Mouse (Mus musculus) erythroblast, embryonic 14.5 days (primary cell): ENCODE measurements around the gene Pnmal2. TPM values are rescaled to one million over a fixed set of nuclear protein-coding genes. Genes with fewer than 3 reads are reported as not detected.

ENCODE experiments used
- H3K27me3 ChIP-seq: 2 replicates; pipeline ENCODE4 v1.6.1; 2012; ENCODE audit warnings: inconsistent platforms; ENCODE audit not compliant: control insufficient read depth
- H3K36me3 ChIP-seq: 2 replicates; pipeline ENCODE4 v1.6.1; 2012; ENCODE audit warnings: mild to moderate bottlenecking, inconsistent platforms; ENCODE audit not compliant: control insufficient read depth
- H3K4me1 ChIP-seq: 2 replicates; pipeline ENCODE4 v1.6.1; 2012; ENCODE audit warnings: inconsistent platforms; ENCODE audit not compliant: control insufficient read depth
- H3K4me3 ChIP-seq: replicated peaks from 2 replicates; pipeline ENCODE3; 2012; ENCODE audit warnings: moderate library complexity, mild to moderate bottlenecking, inconsistent platforms
- H3K9me3 ChIP-seq: 2 replicates; pipeline ENCODE4 v1.6.1; 2012; ENCODE audit warnings: low read length, inconsistent platforms, mixed read lengths; ENCODE audit not compliant: control insufficient read depth
- GATA1 ChIP-seq: IDR thresholded peaks from 2 replicates; pipeline ENCODE4 v1.6.1; 2012; ENCODE audit warnings: low read length, inconsistent platforms, mixed read lengths
- TAL1 ChIP-seq: IDR thresholded peaks from 3 replicates; pipeline ENCODE4 v1.6.1; 2012; ENCODE audit warnings: low read length, inconsistent platforms, mixed read lengths
- polyA plus RNA-seq: library from polyadenylated mRNA; stranded (reverse); fragments of >175 nt; gene quantifications from 2 replicates; pipeline ENCODE4 v1.2.3, GENCODE M21; 2012

The Pnmal2 gene
- polyA plus RNA-seq, 1 experiment: not detected

DNA sequence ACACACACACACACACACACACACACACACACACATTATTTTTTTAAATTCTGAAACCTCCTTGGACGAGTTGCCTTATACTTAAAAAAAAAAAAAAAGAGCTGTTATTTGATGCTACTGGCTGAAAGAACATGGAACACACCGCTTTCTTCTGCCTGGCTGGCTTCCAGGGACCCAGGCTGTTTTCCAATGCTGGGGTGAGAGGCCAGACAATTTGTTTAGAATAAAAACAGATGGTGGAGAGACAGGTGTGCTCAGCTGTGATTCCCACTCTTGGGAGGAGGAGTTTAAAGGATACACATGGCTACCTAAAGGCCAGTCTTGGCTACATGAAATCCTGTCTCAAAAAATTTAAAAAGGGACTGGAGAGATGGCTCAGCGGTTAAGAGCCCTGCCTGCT is 43.9 kb downstream of the Pnmal2 start:
- no peak for TF ChIP-seq GATA1
- TF ChIP-seq TAL1: no peak
- no peaks in the 10 kb centered on the region; the same call in 1 of the 2 replicates for H3K27me3 ChIP-seq
- H3K9me3 ChIP-seq: no peaks in the 10 kb centered on the region
- no peaks in the 10 kb centered on the region for H3K36me3 ChIP-seq
- H3K4me3 ChIP-seq: no peak overlapping the region
- peaks cover 8% of the 10 kb centered on the region for H3K4me1 ChIP-seq

GRCm38 (mm10) chr7:16990006-16990744 is 45.7 kb downstream of the Pnmal2 start:
- TF ChIP-seq GATA1 (no peak), TAL1 (no peak)
- Histone ChIP-seq H3K4me3 (no peak overlapping the region), H3K4me1 (peaks cover 25% of the 10 kb centered on the region), H3K27me3 (peaks cover 18% of the 10 kb centered on the region), H3K36me3 (no peaks in the 10 kb centered on the region), H3K9me3 (no peaks in the 10 kb centered on the region)

DNA sequence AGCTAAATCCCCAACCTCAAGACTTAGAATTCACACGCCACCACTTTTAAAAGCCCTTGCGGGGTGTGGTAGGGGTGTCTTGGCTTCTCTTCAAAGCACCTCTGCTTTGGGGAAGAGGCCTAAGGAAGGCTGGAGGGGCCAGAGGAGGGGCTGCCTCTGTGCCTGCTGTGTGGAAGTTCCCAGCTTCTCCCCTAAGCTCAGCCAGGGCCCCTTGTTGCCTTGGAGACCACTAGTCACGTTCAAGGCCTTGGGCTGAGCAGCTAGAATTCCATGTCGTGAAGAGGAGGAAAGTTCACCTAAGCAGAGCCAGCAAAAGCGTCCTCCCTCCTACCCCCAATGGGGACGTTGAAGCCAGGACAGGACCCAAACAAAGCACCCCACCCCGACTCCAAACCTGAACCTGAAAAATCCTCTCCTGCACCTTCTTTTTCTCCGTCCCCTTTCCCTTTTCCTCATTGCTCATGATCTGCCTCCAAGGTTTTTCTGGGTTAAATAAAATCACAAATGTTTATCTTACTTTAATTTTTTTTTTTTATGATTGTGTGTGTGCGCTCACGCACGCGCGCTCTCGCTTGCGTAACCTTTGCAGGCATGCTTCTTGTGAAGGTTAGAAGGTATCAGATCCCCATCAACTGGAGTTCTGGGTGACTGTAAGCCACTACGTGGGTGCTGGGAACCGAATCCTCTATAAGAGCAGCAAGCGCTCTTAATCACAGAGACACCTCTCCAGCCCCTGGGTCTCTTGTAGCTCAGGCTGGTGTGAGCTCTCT is 47.4 kb downstream of the Pnmal2 start:
- no peak overlapping the region for H3K4me3 ChIP-seq
- H3K4me1 ChIP-seq: peaks cover 25% of the 10 kb centered on the region
- no peak for TF ChIP-seq TAL1
- TF ChIP-seq GATA1: no peak
- H3K27me3 ChIP-seq: peaks cover 22% of the 10 kb centered on the region
- H3K36me3 ChIP-seq: no peaks in the 10 kb centered on the region
- H3K9me3 ChIP-seq: no peaks in the 10 kb centered on the region

DNA sequence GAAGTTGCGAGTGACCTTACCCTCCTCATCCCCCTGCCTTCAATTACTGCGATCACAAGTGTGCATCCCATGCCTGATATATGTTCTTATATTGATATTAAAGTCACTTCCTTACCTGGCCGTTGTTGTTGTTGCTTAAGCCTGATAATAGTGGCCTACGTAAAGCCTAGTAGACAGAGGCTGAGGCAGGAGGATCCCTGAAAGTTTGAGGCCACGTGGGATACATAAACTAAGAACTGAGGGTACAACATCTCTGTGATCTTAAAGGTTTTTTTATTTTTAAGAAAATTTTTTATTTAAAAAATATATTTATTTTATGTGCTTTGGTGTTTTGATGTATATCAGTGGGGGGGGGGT is 47.9 kb downstream of the Pnmal2 start, which contains the start of gene Ccdc8:
Ccdc8 (plus strand) TSS at position 258 of the 357 bp plus-strand sequence.
- peaks cover under 1% of the 10 kb centered on the region for H3K36me3 ChIP-seq
- H3K4me1 ChIP-seq: peaks cover 25% of the 10 kb centered on the region
- no peak for TF ChIP-seq GATA1
- TF ChIP-seq TAL1: no peak
- peaks cover 22% of the 10 kb centered on the region for H3K27me3 ChIP-seq
- H3K9me3 ChIP-seq: no peaks in the 10 kb centered on the region
- H3K4me3 ChIP-seq: peak within 1 kb of the TSS; percentile 55

GRCm38 (mm10) chr7:16993651-16994399 is 49.3 kb downstream of the Pnmal2 start:
- peaks cover 34% of the 10 kb centered on the region for H3K4me1 ChIP-seq

GRCm38 (mm10) chr7:16994400-16994799 is 49.9 kb downstream of the Pnmal2 start:
- H3K27me3 ChIP-seq: peaks cover 22% of the 10 kb centered on the region
- H3K36me3 ChIP-seq: peaks cover 7% of the 10 kb centered on the region
- H3K9me3 ChIP-seq: no peaks in the 10 kb centered on the region
- peak overlapping the region; percentile 55 for H3K4me3 ChIP-seq
- H3K4me1 ChIP-seq: peaks cover 40% of the 10 kb centered on the region
- TF ChIP-seq GATA1 (no peak), TAL1 (no peak)

More at GRCm38 (mm10) chr7:16993651-16994399, 49.3 kb downstream of the Pnmal2 start:
- Histone ChIP-seq H3K27me3 (peaks cover 22% of the 10 kb centered on the region), H3K36me3 (peaks cover 7% of the 10 kb centered on the region), H3K4me3 (peak overlapping the region; percentile 55), H3K9me3 (no peaks in the 10 kb centered on the region)
- TF ChIP-seq TAL1: no peak
- no peak for TF ChIP-seq GATA1

- peaks cover 22% of the 10 kb centered on the region for H3K27me3 ChIP-seq
- no peak overlapping the region for H3K4me3 ChIP-seq
- peaks cover 43% of the 10 kb centered on the region for H3K4me1 ChIP-seq
- H3K9me3 ChIP-seq: no peaks in the 10 kb centered on the region
- H3K36me3 ChIP-seq: peaks cover 8% of the 10 kb centered on the region
- no peak for TF ChIP-seq TAL1
These were observed 50.9 kb downstream of the Pnmal2 start for GRCm38 (mm10) chr7:16995345-16995744.

Other genes with a start within 250 kb of the Pnmal2 start
- not detected in 2 replicates for gene Ceacam9, start 222.8 kb upstream of the Pnmal2 start, polyA plus RNA-seq
- 136 and 162 TPM in 2 replicates for gene Ap2s1, start 206.3 kb upstream of the Pnmal2 start, polyA plus RNA-seq
- 24.9 and 33.8 TPM in 2 replicates for gene Slc1a5, start 163.3 kb upstream of the Pnmal2 start, polyA plus RNA-seq
- 11.1 and 11.3 TPM in 2 replicates for gene Strn4, start 128.8 kb upstream of the Pnmal2 start, polyA plus RNA-seq
- gene Fkrp, start 128.0 kb upstream of the Pnmal2 start, polyA plus RNA-seq: 1.2 and 1.5 TPM in 2 replicates
- 0.61 and 0.66 TPM in 2 replicates for gene Prkd2, start 101.8 kb upstream of the Pnmal2 start, polyA plus RNA-seq
- gene Dact3, start 69.4 kb upstream of the Pnmal2 start, polyA plus RNA-seq: 0.02 TPM in 2 replicates
- not detected in 2 replicates for gene Gng8, start 52.9 kb upstream of the Pnmal2 start, polyA plus RNA-seq
- 0.01 and 0.04 TPM in 2 replicates for gene Ptgir, start 38.2 kb upstream of the Pnmal2 start, polyA plus RNA-seq
- gene Calm3, start 20.6 kb upstream of the Pnmal2 start, polyA plus RNA-seq: 185 and 208 TPM in 2 replicates
- gene Pnmal1, start 15.0 kb downstream of the Pnmal2 start, polyA plus RNA-seq: not detected in 2 replicates
- not detected in 2 replicates for gene Gm42372, start 38.4 kb downstream of the Pnmal2 start, polyA plus RNA-seq
- gene Ccdc8, start 48.0 kb downstream of the Pnmal2 start, polyA plus RNA-seq: 0.05 and 0.08 TPM in 2 replicates
- gene Ppp5c, start 83.2 kb downstream of the Pnmal2 start, polyA plus RNA-seq: 7.3 and 7.7 TPM in 2 replicates
- 7.8 and 8.0 TPM in 2 replicates for gene Hif3a, start 117.7 kb downstream of the Pnmal2 start, polyA plus RNA-seq
- not detected in 2 replicates for gene Psg16, start 129.4 kb downstream of the Pnmal2 start, polyA plus RNA-seq
- not detected in 2 replicates for gene Ceacam3, start 205.6 kb downstream of the Pnmal2 start, polyA plus RNA-seq